9 mouse cellular contexts compared by ENCODE assay signal in the genomic region with DNA sequence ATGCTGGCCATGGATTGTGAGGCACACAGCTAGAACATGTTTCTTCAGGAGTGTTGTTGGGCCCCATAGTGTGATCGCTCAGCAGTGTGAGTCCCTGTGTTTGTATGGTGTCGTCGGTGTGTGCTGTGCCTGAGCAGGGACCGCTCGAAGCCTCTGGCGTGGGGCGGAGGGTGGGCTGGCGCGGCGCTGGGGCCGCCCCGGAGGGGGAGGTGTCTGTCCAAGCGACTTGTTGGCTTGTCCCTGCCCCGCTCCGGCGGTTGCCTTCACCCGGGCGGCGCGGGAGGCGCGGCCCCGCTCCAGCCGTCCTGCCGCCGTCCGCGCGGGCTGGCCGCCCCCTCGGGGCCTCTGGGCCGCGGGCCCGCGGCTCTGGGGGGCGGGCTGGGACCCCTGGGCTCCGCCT. TPM values are rescaled to one million over a fixed set of nuclear protein-coding genes. Genes with fewer than 3 reads are reported as not detected.
DNase-seq lines count a peak whose midpoint lies in the region; ATAC-seq and TF ChIP-seq lines count a peak whose summit lies in the region.
"Had no signal": no experiment of that assay in that cellular context is flagged by ENCODE, and none has a peak within 500 bp of the region (broad histone marks: within the 10 kb centered on the region; RNA-seq: fewer than 3 reads in every experiment).

No protein-coding gene starts in this region.

- WGBS in hindbrain, embryonic 14.5 days: 1% methylated on average over 36 of the region's 37 CpGs
- under 1% methylated on average over 36 of the region's 37 CpGs for WGBS in liver, embryonic 11.5 days
- 9% methylated on average over 17 of the region's 37 CpGs for WGBS in midbrain, postnatal 0 days

- peak overlapping the region; percentile 50 for H3K4me2 ChIP-seq in hindbrain, embryonic 14.5 days (replicated peaks)
- H3K4me2 ChIP-seq in liver, embryonic 11.5 days: peak overlapping the region; percentile 80
- peak overlapping the region; percentile 46 for H3K4me2 ChIP-seq in midbrain, postnatal 0 days (ENCODE audit: low read depth, low read length, poor library complexity, severe bottlenecking)

- TF ChIP-seq CTCF in gastrocnemius, adult 2 months (IDR thresholded peaks at IDR 0.05): no peak
- no peak for TF ChIP-seq CTCF in midbrain, postnatal 0 days (IDR thresholded peaks at IDR 0.05)

- H3K36me3 ChIP-seq in hindbrain, embryonic 14.5 days (replicated peaks; ENCODE audit: control insufficient read depth, insufficient read depth): peaks cover 10% of the 10 kb centered on the region; the same call in 1 of the 2 replicates
- peaks cover 7% of the 10 kb centered on the region for H3K36me3 ChIP-seq in liver, embryonic 11.5 days (ENCODE audit: control insufficient read depth, insufficient read depth, low read length)
- H3K36me3 ChIP-seq in midbrain, postnatal 0 days (ENCODE audit: insufficient read depth, low read length): peaks cover 9% of the 10 kb centered on the region

- H3K27me3 ChIP-seq in hindbrain, embryonic 14.5 days (ENCODE audit: control insufficient read depth, insufficient read depth, low read length): peaks cover 37% of the 10 kb centered on the region
- no peaks in the 10 kb centered on the region for H3K27me3 ChIP-seq in liver, embryonic 11.5 days (replicated peaks; ENCODE audit: control insufficient read depth, insufficient read depth, low read length)
- H3K27me3 ChIP-seq in midbrain, postnatal 0 days (ENCODE audit: insufficient read depth, low read length): no peaks in the 10 kb centered on the region; the same call in 1 of the 2 replicates
- H3K27me3 ChIP-seq: CH12.LX had no signal

- peak overlapping the region; percentile 85 for H3K4me3 ChIP-seq in gastrocnemius, adult 2 months
- peak overlapping the region; percentile 33 for H3K4me3 ChIP-seq in hindbrain, embryonic 14.5 days (replicated peaks; ENCODE audit: low read length)
- H3K4me3 ChIP-seq in liver, embryonic 11.5 days (ENCODE audit: low read depth, low read length): peak overlapping the region; percentile 94
- H3K4me3 ChIP-seq in midbrain, postnatal 0 days (ENCODE audit: low read depth, low read length): peak overlapping the region; percentile 35

- peak overlapping the region; percentile 47 for H3K9ac ChIP-seq in hindbrain, embryonic 14.5 days
- H3K9ac ChIP-seq in liver, embryonic 11.5 days (ENCODE audit: low read depth, low read length): peak overlapping the region; percentile 98
- peak overlapping the region; percentile 48 for H3K9ac ChIP-seq in midbrain, postnatal 0 days (replicated peaks; ENCODE audit: low read length, poor library complexity, severe bottlenecking)

- peak; percentile 67 for DNase-seq in ovary, postnatal 14 days (ENCODE audit: low spot score)
- no peak for DNase-seq in ovary, adult 18-20 months (ENCODE audit: low spot score)
- DNase-seq in gastrocnemius, adult 2 months: peak; percentile 87
- no peak for DNase-seq in hindbrain, embryonic 14.5 days (ENCODE audit: low spot score)
- DNase-seq in liver, embryonic 11.5 days (ENCODE audit: low spot score): peak; percentile 84
- DNase-seq in midbrain, postnatal 0 days (ENCODE audit: low spot score): no peak
- DNase-seq in right cerebral cortex, postnatal 4 days: no peak

- ATAC-seq in hindbrain, embryonic 14.5 days (ENCODE audit: low FRiP score): no peak
- ATAC-seq in liver, embryonic 11.5 days (replicated peaks; ENCODE audit: low FRiP score): peak; percentile 75
- peak; percentile 29; the same call in 1 of the 2 replicates for ATAC-seq in midbrain, postnatal 0 days (ENCODE audit: low FRiP score)
- ATAC-seq in cerebellum, adult (ENCODE audit: insufficient number of reproducible peaks, low FRiP score, low TSS enrichment): no peak

- intact Hi-C loops in gastrocnemius, adult 2 months (cut with DNase I): no loop called here

- peaks cover 20% of the 10 kb centered on the region for H3K4me1 ChIP-seq in hindbrain, embryonic 14.5 days (replicated peaks; ENCODE audit: control insufficient read depth, insufficient read depth, low read length)
- H3K4me1 ChIP-seq in liver, embryonic 11.5 days (replicated peaks; ENCODE audit: control insufficient read depth, insufficient read depth, low read length): peaks cover 88% of the 10 kb centered on the region
- H3K4me1 ChIP-seq in midbrain, postnatal 0 days (ENCODE audit: insufficient read depth, low read length): 0 out of 2 replicates have a peak, but pooled peaks cover 2% of the 10 kb centered on the region

- H3K27ac ChIP-seq in gastrocnemius, adult 2 months: peak overlapping the region; percentile 94
- H3K27ac ChIP-seq in hindbrain, embryonic 14.5 days: no peak overlapping the region
- peak overlapping the region; percentile 98 for H3K27ac ChIP-seq in liver, embryonic 11.5 days (ENCODE audit: low read depth, low read length)
- no peak overlapping the region for H3K27ac ChIP-seq in midbrain, postnatal 0 days (ENCODE audit: low read depth, low read length)

- no peaks in the 10 kb centered on the region for H3K9me3 ChIP-seq in hindbrain, embryonic 14.5 days (ENCODE audit: control insufficient read depth, low read length)
- H3K9me3 ChIP-seq in liver, embryonic 11.5 days (ENCODE audit: control insufficient read depth, low read length): no peaks in the 10 kb centered on the region
- no peaks in the 10 kb centered on the region for H3K9me3 ChIP-seq in midbrain, postnatal 0 days (ENCODE audit: low read length)

RNA-seq across cellular contexts. Expression of gene Arhgap23, which starts 24.6 kb away (rescaled TPM):
- total RNA-seq in gastrocnemius, adult 2 months (2021): 1 to 10 TPM; 5.9 to 7.5 TPM
- polyA plus RNA-seq in hindbrain, embryonic 14.5 days (2014; fragmentation: Nextera tagmentation; extraction: Ambion mirVana): 8.5 and 10.0 TPM in 2 replicates
- 9.3 and 10.9 TPM in 2 replicates for polyA plus RNA-seq in liver, embryonic 11.5 days (2014; fragmentation: Nextera tagmentation; extraction: Ambion mirVana)
- 80.2 and 80.9 TPM in 2 replicates for total RNA-seq in midbrain, postnatal 0 days (2014; rRNA removed)
- 9.2 and 9.6 TPM in 2 replicates for polyA plus RNA-seq in midbrain, postnatal 0 days (2015; fragmentation: Nextera tagmentation; extraction: Ambion mirVana)

Comparison
In these comparisons a context has a peak if more than half of its experiments do, and no peak if none do; other contexts are left out.
1. DNase-seq: peak in ovary, postnatal 14 days (single experiment), gastrocnemius, adult 2 months (single experiment) and liver, embryonic 11.5 days (single experiment); none in ovary, adult 18-20 months (single experiment), hindbrain, embryonic 14.5 days (single experiment), midbrain, postnatal 0 days (single experiment) and right cerebral cortex, postnatal 4 days (single experiment).
2. H3K27ac ChIP-seq: peak in gastrocnemius, adult 2 months (single experiment) and liver, embryonic 11.5 days (single experiment); none in hindbrain, embryonic 14.5 days (single experiment) and midbrain, postnatal 0 days (single experiment).
3. H3K4me3 ChIP-seq: peak in every context shown above with its lines; median percentile 94 in liver, embryonic 11.5 days; 85 in gastrocnemius, adult 2 months; 35 in midbrain, postnatal 0 days; 33 in hindbrain, embryonic 14.5 days.
4. ATAC-seq: peak in liver, embryonic 11.5 days (single experiment) and midbrain, postnatal 0 days (single experiment); none in hindbrain, embryonic 14.5 days (single experiment) and cerebellum, adult (single experiment).
5. H3K9ac ChIP-seq: peak in every context shown above with its lines; median percentile 98 in liver, embryonic 11.5 days; 48 in midbrain, postnatal 0 days; 47 in hindbrain, embryonic 14.5 days.
6. Peak in every context shown above with its lines, with median percentiles within 50 percentile points of each other: H3K4me2 ChIP-seq.